Mouse (Mus musculus): ENCODE measurements around the gene Lama5.
"Not testable (repeated sequence)": the region's sequence is repeated elsewhere in the genome, so short reads cannot be mapped to it uniquely, and the experiment has no call there.

Gene Lama5

DNA sequence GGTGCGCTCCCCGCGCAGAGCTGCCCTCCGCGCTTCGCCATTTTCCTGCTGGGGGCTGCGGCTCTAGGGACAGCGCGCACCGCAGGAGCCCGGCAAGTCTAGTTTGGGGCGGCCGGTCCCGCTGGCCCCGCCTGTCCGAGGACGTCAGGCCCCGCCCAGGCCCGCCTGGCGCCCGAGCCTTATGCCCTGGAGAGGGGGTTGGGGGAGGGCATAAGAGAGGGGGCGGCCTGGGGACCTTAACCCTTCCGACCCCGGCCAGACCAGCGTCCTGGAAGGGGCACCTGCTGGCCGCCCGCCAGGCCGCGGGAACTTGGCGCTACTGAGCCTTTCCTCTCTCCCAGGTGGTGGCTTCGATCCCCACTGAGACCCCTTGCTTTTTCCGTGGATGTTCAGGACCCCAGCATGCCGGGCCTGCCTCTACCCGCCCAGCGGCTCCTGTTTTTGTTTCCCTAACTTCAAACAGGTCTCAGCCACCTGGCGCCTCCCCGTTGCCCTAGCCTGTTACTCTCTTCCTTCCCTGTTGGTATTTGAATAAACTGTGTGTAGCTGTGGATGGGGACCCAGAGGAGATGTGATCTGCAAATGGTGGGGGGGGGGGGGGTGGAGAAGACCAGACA is at the start of gene Lama5:
Gene Lama5 (minus strand): TSS at position 98 of the 617 bp plus-strand sequence.
- peak; percentile 81 for DNase-seq

- no peak for DNase-seq
These were observed 48.9 kb upstream of the Lama5 start for GRCm38 (mm10) chr2:180274523-180274922.

GRCm38 (mm10) chr2:180273394-180274244 is 48.0 kb upstream of the Lama5 start, which contains the start of gene Cables2:
TSS of gene Cables2 (minus strand) at chr2:180273496.
- peak; percentile 95 for DNase-seq

- DNase-seq: peak; percentile 54 to 61
These were observed 47.2 kb upstream of the Lama5 start for GRCm38 (mm10) chr2:180272884-180273321.

DNA sequence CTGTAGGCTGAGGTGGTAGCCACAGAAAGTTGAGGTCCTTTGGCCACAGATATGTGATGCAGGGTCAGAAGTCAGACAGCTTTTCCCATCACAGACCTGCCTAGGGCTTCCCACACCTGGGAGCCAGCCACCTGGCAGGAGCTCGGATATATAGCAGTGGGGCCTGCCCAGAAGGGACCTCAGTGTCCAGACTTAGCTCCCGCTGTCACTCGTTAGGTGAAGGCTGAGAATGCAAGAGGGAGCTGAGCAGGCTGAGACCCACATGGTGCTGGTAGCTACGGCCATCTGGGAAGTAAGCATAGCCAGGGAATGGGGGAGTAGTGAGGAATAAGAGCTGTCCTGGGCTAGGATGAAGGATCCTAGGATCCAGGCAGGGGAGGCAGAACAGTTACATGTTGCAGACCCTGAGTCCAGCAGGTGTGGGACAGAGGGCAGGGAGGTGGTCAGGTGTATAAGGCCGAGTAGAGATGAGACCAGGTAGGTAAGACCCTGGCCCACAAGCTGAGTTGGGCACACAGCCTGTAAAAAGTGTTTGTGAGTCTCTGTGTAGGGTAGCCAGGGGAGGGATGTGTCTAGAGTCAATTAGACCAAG is 46.2 kb upstream of the Lama5 start:
- no peak for DNase-seq

DNA sequence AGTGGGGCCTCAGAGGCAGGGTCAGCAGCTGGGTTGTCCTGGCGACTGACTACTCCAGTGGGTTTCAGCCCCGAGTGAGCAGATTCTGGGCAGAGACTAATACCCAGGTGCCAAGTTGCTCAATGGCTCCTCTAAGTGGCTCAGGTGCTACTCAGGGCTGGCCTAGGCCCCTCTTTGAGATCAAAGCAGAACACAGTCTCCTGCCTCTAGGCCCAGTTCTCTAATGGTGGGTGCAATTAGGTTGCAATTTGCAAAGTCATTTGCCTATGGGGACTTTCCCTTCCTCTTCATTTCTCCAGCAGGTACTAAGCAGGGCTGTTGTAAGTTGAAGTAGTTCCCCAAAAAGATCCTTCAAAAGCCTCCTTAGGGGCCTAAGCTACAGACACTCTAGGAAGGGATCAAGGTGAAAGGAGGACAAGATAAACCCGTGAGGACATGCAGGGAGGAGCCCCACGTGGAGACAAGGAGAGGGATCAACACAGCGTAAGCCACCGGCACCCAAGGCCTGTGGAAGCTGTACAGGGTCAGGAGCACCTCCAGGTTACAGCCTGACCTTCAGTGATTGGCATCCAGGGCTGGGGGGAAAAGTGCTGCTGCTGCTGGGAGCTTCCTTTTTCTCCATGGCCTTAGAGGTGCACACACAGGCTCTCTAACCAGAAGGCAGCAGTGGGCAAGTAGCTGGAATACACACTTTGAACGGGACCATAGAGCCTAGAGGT is 45.0 kb upstream of the Lama5 start:
- no peak for DNase-seq

DNA sequence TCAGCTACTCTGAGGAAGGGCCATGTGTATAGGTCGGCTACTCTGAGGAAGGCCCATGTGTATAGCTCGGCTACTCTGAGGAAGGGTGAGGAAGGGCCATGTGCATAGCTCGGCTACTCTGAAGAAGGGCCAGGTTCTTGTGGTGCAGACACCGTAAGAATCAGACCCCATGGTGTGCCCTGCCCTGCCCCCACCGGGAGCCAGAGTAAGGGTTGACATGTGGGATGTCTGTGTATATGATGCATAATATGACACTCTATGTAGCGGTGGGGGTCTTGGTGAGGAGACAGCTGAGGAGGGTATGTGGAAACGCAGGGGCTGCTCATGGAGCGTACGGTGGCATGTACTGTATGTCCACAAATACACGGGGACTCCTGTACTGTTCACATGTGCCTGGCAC is 43.7 kb upstream of the Lama5 start:
- no peak for DNase-seq

DNA sequence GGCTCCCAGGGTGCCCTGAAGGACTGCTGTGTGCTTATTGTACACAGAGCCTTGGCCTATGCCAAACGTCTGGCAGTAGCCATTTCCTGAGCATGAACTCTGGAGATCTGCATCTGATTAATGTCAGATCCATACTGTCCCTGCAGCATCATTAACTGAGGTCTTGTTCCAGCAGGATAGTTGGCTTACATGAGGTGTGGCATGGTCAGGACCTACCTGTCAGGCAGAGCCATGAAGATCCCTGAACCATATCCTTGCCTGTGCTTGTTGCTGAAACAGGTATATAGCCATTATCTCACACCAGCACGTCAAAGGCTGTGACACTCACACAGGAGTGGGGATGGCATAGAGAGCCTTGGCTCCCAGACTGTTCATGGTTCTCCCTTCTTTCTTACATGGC is 42.3 kb upstream of the Lama5 start:
- DNase-seq: no peak

DNA sequence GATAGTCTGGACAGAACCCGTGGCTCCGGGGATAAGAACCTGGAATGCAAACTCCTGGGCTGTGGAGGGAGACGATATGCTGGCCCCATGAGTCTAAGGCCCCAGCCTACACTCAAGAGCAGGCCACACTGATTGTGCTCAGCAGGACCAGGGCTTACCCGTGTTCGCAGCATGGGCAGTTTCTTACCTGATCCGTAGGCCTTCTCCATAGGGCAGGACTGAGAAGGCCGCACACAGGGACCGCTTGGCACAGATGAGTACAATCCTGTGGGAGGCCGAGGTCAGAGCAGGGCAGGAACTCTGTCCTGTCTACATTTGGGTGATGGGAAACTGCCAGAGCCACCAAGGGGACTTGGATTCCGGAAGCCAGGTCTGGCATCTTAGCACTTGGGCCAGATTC is 37.2 kb upstream of the Lama5 start:
- no peak for DNase-seq

DNA sequence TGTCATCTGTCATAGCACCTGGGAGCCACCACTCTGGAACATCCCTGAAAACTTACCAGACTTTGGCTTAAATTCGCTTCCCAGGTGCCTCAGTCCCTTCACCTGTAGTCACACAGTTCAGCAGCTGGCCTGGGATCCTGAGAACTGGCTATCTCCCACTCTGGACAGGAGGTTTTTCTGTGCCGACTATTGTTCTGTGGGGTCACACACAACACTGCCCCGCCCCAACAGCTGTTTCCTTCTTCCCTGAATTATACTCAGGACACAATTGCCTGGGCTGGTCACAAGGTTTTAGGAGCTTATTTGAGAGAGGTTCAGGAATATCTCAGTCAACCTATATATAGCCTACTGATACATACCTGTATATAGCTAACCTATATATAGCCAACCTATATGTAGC is 36.8 kb upstream of the Lama5 start:
- peak in 1 of 2 experiments; percentile 47 for DNase-seq

GRCm38 (mm10) chr2:180261901-180262300 is 36.2 kb upstream of the Lama5 start:
- DNase-seq: no peak

DNA sequence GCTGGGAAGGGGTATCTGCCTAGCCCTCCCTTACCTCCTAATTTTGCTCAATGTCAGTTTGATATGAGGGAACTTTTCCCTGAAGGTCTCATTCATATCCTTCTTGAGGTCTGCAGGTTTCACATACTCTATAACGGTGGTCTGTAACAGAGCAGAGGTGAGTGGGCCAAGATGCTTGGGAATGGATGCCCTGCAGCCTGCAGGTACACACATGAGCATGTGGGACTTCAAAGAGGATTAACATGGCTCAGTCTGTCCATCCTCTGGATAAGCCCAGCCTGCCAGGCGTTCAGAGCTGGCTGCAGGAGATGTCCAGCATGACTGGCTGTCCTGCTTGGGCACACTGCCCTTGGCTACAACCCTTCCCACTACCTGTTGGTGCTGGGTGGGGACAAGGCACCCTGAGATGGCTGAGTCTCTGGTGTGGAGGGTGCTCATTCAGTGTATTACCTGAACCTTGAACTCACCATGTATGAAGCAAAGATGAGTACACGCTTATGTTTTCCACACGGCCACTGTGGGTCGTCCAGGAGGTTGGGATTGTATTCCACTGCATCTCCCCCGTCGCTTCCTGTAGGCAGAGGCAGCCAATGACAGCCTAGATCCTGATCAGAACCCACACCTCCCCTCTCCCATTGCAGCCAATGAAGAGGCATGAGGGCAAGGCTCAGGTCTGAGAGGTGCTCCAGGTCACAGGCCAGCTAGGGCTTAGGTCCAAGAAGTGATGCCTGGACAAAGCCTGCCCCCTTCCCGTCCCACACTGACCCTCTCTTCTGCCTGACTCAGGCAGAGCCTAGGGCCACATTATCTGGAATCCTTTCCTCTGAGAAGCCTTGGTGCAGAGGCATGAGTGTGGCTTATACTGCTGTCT is 35.2 kb upstream of the Lama5 start:
- DNase-seq: no peak

GRCm38 (mm10) chr2:180259826-180260609 is 34.4 kb upstream of the Lama5 start:
- DNase-seq: not testable (repeated sequence)

- not testable (repeated sequence) for DNase-seq
These were observed 33.4 kb upstream of the Lama5 start for GRCm38 (mm10) chr2:180258951-180259484.

DNA sequence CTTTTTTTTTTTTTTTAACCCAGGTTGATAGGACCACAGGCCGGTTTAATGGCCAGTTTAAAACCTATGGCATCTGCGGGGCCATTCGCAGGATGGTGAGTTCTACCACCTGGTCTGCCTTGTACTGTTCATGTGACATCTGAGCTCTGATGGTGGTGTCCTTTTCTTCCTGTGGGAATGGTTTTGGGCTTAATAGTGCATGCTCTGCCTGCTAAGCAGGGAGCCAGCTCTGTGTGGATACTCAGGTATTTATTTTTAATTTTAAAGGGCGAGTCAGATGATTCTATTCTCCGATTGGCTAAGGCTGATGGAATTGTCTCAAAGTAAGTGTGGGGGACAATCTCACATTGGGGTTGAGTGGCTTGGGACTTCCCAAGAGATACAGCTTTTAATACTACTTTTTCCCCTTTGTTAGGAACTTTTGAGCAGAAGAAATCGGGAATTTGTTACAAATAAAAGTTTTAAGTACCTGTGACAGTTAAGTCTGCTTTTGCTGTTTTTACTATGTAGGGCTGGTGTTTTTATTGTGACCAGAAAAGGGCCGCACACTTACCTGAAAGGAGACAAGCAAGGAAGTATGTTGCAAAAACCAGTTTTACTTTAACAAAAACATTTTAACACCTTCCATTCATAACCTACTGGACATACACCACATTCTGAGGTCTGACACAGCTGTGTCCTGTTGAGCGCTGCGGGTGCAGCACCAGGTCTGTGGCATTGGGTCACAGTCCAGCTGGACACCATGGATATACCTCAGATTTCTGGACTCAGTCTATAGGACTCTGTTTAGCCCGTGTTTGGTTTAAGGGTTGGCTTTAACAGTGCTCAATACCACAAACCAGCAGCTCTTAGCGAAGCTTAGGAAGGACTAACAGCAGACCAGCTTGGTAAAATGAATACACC is 32.6 kb upstream of the Lama5 start:
- DNase-seq: no peak

DNA sequence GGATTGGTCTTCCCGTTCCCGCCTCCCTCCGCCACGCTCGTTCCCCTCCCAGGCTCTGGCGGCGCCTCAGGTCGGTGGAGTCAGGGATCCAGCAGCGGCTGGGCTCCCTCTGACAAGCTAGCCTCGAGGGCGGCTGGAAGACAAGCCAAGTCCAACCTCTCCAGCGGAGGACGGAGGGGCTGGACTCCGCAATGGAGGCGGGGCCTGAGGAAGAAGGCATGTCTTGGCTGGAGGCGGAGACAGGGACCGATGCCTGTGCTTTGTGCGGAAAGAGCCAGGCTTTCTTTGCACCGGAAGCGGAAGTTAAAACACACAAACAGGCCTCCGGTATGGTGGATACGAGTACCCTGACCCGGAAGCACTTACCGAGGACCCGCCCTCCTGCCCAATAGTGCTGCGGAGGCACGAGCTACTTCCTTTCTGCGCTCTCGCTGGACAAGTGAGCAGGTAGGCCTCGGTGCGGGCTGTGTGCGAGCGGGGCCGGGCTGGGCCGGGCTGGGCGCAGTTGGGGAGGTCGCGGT is 31.4 kb upstream of the Lama5 start, which contains the start of gene Rps21:
Gene Rps21 (plus strand): TSS at position 377 of the 521 bp plus-strand sequence.
- DNase-seq: peak; percentile 98 to 99

GRCm38 (mm10) chr2:180256296-180257000 is 30.8 kb upstream of the Lama5 start:
- DNase-seq: peak in 1 of 2 experiments; percentile 53

DNA sequence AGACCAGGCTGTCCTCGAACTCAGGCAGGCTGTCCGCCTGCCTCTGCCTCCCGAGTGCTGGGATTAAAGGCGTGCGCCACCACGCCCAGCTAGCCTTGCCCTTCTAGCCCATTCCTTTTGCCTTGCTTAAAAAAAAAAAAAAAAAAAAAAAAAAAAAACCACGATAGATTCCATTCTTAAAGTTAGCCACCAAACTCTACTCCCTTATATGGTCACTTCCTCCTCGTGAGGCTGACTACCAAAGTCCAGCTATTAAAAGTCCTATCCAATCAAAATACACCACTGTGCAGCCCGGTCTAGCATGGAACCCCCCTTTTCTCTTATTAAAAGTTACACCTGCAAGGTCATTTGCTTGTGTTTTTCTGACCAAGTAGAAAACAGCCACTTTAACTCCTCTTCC is 30.0 kb upstream of the Lama5 start:
- DNase-seq: peak; percentile 46 to 65

Data from kidney, adult 8-10 months (tissue).